Mouse (Mus musculus) heart, postnatal 25 days (tissue): Measurements from ENCODE around the gene Gata1. TPM values are rescaled to one million over a fixed set of nuclear protein-coding genes. Genes with fewer than 3 reads are reported as not detected.
A peak's percentile ranks its signal among the peaks of the same experiment; 100 is the strongest.
"Not testable (repeated sequence)": the region's sequence is repeated elsewhere in the genome, so short reads cannot be mapped to it uniquely, and the experiment has no call there.

Experiments
- DNase-seq: peaks from one replicate; pipeline ENCODE4 v3.0.0; 2022; ENCODE audit warnings: low spot score
- intact Hi-C: fragments of 180-260 bp; cut with DNase I; formaldehyde crosslinking; loops from one replicate; pipeline ENCODE4 v1.15.1; 2025
- total RNA-seq, 2 experiments: library from RNA; stranded (reverse); gene quantifications; 2 replicates each; pipeline ENCODE4 v1.2.3; 2021

The Gata1 gene
- total RNA-seq, 2 experiments from 2014 or later, result 0.53 TPM; not detected in 1

DNA sequence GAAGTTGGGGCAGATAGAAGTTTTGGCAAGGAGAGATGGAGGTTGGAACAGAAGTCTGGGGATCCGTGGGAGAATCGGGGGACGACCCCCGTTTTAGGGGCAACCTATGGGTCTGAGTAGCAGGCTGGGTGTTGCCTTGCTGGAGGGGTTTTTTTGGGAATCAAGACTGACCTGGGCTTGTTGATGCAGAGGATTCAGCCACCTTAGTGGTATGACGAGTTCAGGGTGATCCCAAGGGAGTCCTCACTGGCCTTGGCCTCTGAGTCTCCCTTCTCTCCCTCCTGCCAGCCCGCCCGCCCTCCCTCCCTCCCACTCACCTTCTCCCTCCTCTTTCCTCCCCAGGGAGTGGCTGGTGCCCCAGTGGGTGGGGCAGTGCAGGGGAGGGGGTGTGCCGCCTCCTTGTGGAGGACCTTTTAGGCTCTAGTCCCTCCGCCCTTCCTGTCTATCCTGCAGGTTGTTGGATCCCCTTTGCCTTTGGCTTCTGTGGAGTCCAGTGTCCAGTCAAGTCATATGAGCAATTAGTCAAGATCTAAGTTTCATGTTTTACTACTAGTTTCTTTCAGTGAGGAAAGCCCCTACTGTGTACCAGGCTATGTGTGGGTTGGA lies 10.2 kb downstream of the Gata1 start:
- intact Hi-C loops, result loop anchor here (5.0 kb wide), 1 partner anchor 100 kb away; no protein-coding TSS in a partner anchor

GRCm38 (mm10) chrX:7966161-7966560 lies 11.7 kb downstream of the Gata1 start:
- intact Hi-C loops, result loop anchor here (5.0 kb wide), 1 partner anchor 101 kb away; no protein-coding TSS in a partner anchor
- DNase-seq, result no peak

More for the DNA sequence above, 10.2 kb downstream of the Gata1 start:
- DNase-seq, result no peak

GRCm38 (mm10) chrX:7963829-7964626 lies 13.8 kb downstream of the Gata1 start:
- intact Hi-C loops, result no loop called here
- no peak for DNase-seq

GRCm38 (mm10) chrX:7958868-7959267 lies 19.0 kb downstream of the Gata1 start:
- no peak for DNase-seq
- intact Hi-C loops, result no loop called here

- DNase-seq, result no peak
- intact Hi-C loops, result no loop called here
Observed at GRCm38 (mm10) chrX:7950091-7950490, 27.8 kb downstream of the Gata1 start.

GRCm38 (mm10) chrX:7947900-7948492 lies 29.9 kb downstream of the Gata1 start:
- DNase-seq, result peak; percentile 93
- intact Hi-C loops, result loop anchor here (10.0 kb wide), 1 partner anchor 343 kb away; the partner anchor contains the start of genes Cacna1f and Ccdc22

DNA sequence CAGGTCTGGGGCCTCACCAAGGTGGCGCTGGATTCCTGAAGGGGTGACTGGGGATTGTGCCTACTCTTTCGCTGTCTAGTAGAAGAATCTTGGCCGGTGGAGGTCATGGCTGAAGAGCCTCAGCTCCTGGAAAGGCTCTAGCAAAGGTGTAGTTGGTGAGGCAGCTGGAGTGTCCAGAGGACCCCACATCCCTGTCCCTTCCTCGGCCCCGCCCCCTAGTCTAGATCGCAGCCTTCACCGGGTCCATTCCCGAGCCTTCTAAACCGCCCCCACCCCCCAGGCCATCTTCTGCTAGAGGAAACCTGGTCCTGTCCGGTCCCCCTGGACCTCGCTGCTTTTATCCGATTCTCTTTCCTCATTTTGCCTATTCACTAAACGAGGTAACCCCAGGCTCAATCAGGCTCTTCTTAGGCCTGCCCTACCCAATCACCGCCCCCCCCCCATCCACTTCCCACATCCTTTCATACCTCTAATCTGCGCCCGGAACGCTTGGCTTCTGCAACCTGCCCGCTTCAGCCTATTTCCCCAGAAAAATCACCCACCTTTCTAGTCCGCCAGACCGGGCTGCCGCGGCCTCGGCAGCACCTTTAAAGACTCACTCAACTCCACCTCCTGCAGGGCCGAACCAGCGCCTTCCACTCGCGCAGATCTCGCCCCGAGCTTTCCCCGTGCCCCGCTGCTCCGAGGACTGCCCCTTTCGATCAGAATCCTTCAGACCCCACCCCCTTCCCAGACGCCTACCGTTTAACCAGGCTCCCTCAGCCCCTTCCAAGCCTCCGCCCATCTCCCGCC lies 30.6 kb downstream of the Gata1 start, which contains the start of gene Hdac6:
Gene Hdac6, minus strand, starts transcription at position 782 of the 792 bp plus-strand sequence.
- intact Hi-C loops, result loop anchor here (10.0 kb wide), 1 partner anchor 343 kb away; the partner anchor contains the start of genes Cacna1f and Ccdc22
- DNase-seq, result no peak

DNA sequence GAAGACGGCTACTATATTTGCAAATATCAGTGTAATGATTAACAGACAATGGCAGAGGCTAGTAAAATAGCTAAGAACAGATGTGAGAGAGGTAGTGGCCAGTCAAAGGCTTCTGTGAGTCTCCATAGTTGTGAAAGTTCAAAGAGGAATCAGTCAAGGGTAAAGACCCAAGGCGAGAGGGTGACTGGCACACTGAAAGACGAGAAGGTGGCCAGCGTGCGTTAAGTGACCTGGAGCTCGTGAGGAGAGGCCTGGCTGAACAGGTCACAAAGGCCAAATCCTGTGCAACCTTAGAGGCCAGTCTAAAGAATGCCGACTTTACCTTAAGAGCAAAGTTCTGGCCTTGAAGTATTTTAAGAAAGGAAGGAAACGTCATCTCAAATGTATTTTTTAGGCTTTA lies 32.3 kb downstream of the Gata1 start:
- intact Hi-C loops, result loop anchor here (10.0 kb wide), 1 partner anchor 341 kb away; the partner anchor contains the start of genes Cacna1f and Ccdc22
- DNase-seq, result no peak

GRCm38 (mm10) chrX:7937667-7938066 lies 40.2 kb downstream of the Gata1 start:
- no peak for DNase-seq
- intact Hi-C loops, result no loop called here

DNA sequence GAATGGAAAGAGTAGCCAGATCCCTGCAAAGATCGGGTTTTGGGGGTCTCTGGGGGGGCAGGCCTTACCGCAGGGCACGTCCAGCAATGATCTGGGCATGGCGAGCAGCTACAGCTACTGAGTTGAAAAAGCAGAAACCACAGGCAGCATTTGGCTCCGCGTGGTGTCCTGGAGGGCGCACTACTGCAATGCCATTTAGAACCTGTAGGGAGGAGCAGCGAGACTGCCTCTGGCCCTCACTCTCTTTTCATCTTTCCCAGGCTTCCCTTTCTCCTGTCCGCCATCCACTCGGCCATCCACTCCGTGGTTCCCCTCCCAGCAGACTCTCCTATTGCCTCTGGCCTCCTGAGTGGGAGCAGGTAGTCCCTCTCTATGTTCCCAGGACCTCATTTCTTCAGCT lies 41.0 kb downstream of the Gata1 start:
- DNase-seq, result no peak
- intact Hi-C loops, result no loop called here

- DNase-seq, result no peak
- intact Hi-C loops, result no loop called here
Observed at GRCm38 (mm10) chrX:7928270-7928790, 49.5 kb downstream of the Gata1 start, which contains the start of gene Eras. Gene Eras (minus strand): TSS chrX:7928607.

DNA sequence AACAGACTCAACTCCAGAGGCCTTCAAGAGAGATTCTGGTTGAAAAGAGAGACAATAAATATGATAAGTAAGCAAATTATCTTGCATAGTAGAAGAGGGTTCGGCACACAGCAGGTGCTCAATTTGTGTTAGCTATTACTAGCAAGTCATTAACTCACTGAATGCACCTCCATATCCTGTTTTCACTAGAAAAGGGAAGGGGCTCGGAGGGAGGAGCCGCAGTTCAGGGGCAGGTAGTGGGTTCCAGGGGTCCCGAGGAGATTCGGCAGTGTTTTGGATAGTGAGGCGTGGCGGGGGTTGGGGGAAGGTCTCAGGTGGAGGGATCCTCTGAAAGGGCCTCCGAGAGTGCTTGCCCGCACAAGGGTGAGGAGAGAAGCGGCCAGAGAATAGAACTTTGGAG lies 50.8 kb downstream of the Gata1 start:
- intact Hi-C loops, result no loop called here
- no peak for DNase-seq

DNA sequence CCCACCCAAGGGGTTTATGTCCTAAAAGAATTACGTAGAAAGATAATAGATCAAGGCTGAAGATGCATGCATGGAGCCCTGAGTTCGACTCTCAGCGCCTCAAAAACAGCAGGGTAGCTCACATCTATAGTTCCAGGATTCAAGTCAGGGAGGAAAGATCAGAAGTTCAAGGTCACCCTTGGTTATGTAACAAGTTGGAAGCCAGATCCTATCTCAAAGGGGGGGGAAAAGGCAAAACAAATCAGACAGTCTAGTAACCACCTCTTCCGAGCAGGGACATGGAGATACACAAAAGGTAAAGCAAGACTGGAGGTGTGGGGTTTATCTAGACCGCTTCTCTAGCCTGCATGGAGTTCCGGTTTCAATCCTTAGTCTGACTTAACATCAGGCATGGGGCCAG lies 51.6 kb downstream of the Gata1 start:
- DNase-seq, result no peak
- intact Hi-C loops, result no loop called here

DNA sequence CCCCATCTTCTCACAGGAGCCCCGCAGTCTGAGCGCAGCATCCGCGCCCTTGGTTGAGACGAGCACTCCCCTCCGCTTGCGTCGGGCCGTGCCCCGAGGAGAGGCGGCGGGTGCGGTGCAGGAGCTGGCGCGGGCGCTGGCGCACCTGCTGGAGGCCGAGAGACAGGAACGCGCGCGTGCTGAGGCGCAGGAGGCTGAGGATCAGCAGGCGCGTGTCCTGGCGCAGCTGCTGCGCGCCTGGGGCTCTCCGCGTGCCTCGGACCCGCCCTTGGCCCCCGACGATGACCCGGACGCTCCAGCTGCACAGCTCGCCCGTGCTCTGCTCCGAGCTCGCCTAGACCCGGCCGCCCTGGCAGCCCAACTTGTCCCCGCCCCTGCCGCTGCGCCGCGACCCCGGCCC lies 55.8 kb downstream of the Gata1 start:
- intact Hi-C loops, result no loop called here
- DNase-seq, result no peak

- no peak for DNase-seq
- intact Hi-C loops, result no loop called here
Observed at GRCm38 (mm10) chrX:7919601-7920383, 58.1 kb downstream of the Gata1 start, which contains the start of gene Pcsk1n. Gene Pcsk1n (plus strand): TSS chrX:7919822.

DNA sequence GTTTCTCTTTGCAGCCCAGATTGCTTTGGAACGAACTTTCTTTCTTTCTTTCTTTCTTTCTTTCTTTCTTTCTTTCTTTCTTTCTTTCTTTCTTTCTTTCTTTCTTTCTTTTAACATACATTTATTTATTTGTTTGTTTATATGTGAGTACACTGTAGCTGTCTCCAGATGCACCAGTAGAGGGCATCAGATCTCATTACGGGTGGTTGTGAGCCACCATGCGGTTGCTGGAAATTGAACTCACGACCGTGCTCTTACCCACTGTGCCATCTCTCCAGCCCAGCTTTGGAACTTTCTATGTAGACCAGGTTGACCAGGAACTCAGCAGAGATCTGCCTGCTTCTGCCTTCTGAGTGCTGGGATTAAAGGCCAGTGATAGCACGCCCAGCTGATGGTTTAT lies 59.9 kb downstream of the Gata1 start:
- intact Hi-C loops, result loop anchor here (2.0 kb wide), 1 partner anchor 99 kb away; no protein-coding TSS in a partner anchor
- DNase-seq, result not testable (repeated sequence)

DNA sequence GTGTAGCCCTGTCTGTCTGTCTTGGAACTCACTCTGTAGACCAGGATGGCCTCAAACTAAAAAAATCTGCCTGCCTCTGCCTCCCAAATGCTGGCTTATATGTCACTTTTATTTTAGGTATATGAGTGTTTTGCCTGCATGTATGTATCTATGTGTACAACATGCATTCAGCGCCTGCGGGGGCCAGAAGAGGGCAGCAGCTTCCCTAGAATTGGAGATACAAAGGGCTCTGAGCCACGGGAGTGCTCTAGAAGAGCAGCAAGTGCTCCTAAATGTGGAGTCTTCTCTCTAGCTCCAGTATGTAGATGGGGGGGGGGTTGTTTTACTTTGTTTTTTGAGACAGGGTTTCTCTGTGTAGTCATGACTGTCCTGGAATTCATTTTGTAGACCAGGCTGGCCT lies 62.2 kb downstream of the Gata1 start:
- not testable (repeated sequence) for DNase-seq
- intact Hi-C loops, result loop anchor here (2.0 kb wide), 1 partner anchor 101 kb away; no protein-coding TSS in a partner anchor

GRCm38 (mm10) chrX:7910473-7910872 lies 67.4 kb downstream of the Gata1 start:
- DNase-seq, result no peak
- intact Hi-C loops, result no loop called here
